Mouse (Mus musculus) brain, embryonic 14.5 days (tissue): ENCODE results near the gene Cd47.

Experiments
- CTCF ChIP-seq: fragments of 200-500 bp; IDR thresholded peaks from 2 replicates; pipeline ENCODE4 v1.5.1; 2012; ENCODE audit warnings: inconsistent platforms, mild to moderate bottlenecking, moderate library complexity, borderline replicate concordance; ENCODE audit not compliant: insufficient read depth, insufficient read length; ENCODE audit errors: extremely low read depth
- POLR2A ChIP-seq: fragments of 200-500 bp; IDR thresholded peaks from 2 replicates; pipeline ENCODE4 v1.6.1; 2012; ENCODE audit warnings: mild to moderate bottlenecking, inconsistent platforms, borderline replicate concordance; ENCODE audit not compliant: poor library complexity, insufficient read depth, insufficient read length, severe bottlenecking; ENCODE audit errors: extremely low read depth

GRCm38 (mm10) chr16:49811897-49812296 lies 11.6 kb downstream of the Cd47 start:
- TF ChIP-seq CTCF (no peak), POLR2A (no peak)
